Mouse (Mus musculus) liver, embryonic 14.5 days (tissue): ENCODE measurements around the gene Smok3c.
"Not testable (repeated sequence)": the region's sequence is repeated elsewhere in the genome, so short reads cannot be mapped to it uniquely, and the experiment has no call there.

ENCODE experiments used
- CTCF ChIP-seq: IDR thresholded peaks from 2 replicates; pipeline ENCODE4 v1.5.1; 2016; ENCODE audit warnings: antibody characterized with exemption, low read depth, control low read depth
- EP300 ChIP-seq: IDR thresholded peaks from 2 replicates; pipeline ENCODE4 v1.6.1; 2016; ENCODE audit warnings: antibody characterized with exemption, low read depth

- not testable (repeated sequence) for TF ChIP-seq CTCF, EP300
Observed at GRCm38 (mm10) chr5:138020961-138021479, 32.0 kb upstream of the Smok3c start, which contains the start of the genes Smok3a and Smok3b.
